Mouse (Mus musculus): ENCODE data around the gene Edc4.

Gene Edc4

DNA sequence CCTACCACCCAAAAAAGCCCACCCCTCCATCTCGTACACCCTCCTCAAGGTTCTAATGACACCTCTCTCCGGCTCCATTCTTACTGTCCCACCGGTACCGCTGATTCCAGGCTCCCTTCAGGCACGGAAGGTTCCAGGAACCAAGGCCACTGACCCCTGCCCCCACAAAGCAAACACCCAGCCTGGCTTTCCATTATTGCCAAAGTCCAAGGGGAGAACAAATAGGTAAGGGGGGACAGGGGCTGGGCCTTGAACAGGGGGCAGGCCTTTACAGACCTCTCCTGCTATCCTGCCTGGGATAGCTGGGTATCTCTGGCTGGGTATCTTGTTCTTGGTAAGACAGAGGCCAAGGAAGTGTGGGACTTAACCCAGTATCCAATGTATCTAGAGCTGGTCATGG, 61.9 kb downstream of the Edc4 start:
- DNase-seq (ENCODE audit: low read depth, low spot score): no peak

DNA sequence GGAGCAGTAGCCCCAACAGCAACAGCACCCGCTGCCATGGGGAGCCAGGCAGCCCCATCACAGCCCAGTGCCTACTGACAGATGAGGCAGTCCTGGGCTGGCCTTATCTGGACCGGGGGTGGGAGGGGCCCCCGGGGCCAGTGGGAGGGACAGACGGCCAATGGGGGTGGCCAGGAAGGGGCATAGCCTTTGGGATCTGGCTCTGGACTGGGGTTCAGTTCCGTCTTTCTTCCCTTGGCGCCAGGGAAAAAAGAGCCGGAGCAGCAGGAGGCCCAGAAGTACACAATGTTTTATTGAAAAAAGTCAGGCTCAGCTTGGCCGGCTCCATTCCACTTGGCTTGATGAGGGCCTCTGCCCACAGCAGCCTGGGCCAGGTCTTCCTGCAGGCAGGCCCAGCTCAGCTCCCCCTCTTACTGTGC, 62.6 kb downstream of the Edc4 start, which contains the start of gene Lcat:
Lcat (minus strand) TSS at position 62 of the 419 bp plus-strand sequence.
- no peak for DNase-seq (ENCODE audit: low read depth, low spot score)
